Mouse (Mus musculus) gonadal fat pad, adult 2 months (tissue): ENCODE measurements around the gene Lcorl. TPM values are rescaled to one million over a fixed set of nuclear protein-coding genes. Genes with fewer than 3 reads are reported as not detected.

Experiments
- DNase-seq: peaks from one replicate; pipeline ENCODE4 v3.0.0-alpha.2; 2012; ENCODE audit warnings: low read depth
- polyA plus RNA-seq: library from polyadenylated mRNA; depleted of rRNA; stranded (reverse); fragments of >200 nt; gene quantifications from 2 replicates; pipeline ENCODE4 v1.2.3, GENCODE M21; 2012; rRNA removed

Gene Lcorl
- polyA plus RNA-seq: 1.2 and 2.1 TPM in 2 replicates

DNA sequence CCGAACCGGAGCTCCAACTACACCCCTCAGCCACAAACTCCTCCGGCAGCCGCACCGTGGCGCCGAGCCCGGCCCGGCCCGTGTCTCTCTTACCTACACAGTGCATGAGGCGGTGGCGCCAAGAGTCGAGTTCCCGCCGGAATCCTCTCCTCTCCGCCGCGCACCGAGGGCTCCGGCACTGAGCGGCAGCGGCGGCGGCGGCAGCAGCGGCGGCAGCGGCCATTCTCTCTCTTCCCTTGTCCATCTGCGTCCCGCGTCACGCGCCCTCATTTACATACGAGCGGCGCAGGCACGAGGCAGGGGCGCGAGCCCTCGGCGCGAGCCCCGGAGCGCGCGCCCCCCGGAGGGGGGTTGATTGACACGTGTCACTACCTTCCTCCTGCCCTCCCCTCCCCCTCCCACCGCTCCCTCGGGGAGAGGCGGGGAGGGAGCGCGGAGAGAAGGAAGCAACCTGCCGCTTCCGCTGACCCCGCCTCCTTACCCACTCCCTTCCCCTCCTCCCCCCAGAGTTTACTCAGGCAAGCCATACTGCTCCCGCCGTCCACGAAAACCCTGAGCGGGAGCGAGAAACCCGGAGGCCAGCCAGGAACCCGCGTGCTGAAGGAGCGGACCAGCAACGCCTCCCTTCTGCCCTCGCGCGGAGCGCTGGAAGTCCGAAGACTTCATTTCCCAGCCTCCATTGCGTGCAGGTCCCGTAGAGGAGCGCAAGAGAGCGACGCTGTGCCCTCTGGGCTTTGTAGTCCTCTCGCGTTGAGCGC, at the start of gene Lcorl:
Lcorl (minus strand) TSS at position 362 of the 758 bp plus-strand sequence.
- peak; percentile 78 for DNase-seq

DNA sequence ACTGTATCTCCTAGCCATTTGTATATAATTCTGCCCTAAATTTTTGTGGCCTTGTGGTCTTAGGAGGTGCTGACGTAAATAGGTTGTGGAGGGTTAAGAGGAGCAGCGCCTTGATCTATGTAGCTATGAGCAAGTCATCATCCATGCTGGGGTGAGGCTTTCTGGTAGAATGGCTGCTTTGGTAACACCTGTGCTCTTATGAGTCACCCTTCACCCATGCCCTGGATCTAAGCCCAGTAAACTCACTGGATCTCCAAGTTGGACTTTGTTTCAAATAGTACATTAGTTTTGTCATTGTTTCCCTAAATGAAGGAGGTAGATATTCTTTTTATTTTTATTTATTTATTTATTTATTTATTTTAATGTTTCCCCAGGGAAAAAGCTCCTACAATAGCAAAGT, 47.3 kb upstream of the Lcorl start:
- DNase-seq: peak; percentile 17

DNA sequence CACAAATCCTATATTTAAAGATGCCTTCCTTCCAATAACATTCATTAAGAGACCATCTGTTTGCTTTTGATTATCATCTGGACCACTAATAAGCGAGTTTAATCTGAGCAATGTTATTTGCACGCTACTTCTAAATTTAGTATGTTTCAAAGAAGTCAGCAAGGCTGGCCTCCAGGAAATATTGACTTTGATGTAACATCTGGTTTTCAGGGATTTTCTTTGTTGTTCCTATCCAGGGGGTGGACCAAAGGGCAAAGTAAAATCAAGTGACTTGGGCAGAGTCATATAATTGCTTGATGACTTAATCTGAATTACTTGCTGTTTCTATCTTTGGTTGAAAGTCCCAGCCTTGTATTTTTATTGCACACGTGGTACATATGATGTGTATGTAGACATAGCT, 45.8 kb upstream of the Lcorl start:
- DNase-seq: no peak

DNA sequence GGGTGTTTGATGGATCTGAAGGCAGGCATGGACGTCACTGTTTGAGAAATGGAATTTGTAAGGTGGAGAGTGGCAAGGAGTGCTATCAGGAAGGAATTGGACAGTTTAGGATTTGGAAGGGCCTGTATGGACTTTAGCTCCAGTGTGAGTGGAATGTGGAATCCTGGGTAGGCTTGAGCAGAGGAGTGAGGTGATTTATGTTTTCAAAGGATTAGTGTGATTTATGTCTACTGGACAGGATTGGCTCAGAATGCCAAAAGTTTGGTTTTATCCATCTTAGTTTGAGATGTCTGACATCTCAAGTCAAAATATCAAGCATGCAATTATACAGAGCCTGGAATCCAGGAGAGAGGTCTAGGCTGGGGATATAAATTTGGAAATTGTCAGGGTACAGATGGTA, 37.9 kb upstream of the Lcorl start:
- DNase-seq: no peak

DNA sequence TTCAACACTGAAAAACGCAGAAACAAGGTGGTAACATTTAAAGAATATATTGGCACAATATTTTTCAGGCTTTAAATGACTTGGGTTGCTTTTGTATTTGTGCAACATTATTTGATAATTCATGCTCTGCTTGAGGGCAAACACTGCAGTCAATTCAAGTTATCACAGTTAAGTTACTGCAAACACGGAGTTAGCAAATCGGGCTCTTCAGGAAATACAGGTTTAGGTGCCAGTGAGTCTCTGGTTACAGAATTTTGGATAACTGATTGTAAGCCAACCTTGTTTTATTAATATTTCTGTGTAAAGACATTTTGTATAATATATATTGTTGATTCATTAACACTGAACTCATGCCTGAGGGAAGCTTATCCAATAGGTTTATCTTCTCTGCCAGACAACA, 36.3 kb upstream of the Lcorl start:
- DNase-seq: peak; percentile 4

DNA sequence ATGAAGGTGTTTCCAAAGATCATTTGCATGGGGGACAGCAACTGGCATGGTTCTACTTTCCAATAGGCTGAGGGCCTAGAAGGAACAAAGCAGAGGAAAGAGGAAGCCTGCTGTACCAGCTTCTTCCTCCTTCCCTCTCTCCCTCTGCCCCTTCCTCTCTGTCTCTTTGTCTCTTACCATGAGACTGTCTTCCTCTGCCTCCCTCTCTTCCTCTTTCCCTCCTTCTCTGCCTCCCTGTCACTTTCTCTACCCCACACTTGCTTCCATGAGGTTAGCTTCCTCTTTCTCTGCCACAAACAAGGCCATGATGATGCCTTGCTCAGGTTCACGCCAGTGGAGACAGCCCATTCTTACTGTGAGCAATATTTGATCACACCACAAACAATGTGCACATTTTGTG, 18.9 kb upstream of the Lcorl start:
- no peak for DNase-seq

DNA sequence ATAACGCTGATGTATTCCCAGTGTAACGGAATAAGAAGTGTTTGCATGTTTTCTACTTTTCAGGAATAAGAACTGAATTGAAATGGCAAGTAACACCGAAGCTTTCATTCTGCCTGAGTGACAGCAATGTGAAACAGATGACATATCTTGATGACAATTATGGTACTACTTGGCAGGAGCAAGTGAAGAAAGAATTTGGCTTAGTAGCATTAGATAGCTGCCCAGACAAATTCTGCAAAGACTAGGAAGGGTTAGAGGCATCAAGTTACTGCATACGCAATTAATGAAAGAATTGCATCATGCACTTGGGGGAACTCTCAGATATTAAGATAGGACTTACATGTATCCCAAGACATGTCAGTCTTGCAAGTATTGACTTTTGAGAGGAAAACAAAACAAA, 18.1 kb upstream of the Lcorl start:
- no peak for DNase-seq

DNA sequence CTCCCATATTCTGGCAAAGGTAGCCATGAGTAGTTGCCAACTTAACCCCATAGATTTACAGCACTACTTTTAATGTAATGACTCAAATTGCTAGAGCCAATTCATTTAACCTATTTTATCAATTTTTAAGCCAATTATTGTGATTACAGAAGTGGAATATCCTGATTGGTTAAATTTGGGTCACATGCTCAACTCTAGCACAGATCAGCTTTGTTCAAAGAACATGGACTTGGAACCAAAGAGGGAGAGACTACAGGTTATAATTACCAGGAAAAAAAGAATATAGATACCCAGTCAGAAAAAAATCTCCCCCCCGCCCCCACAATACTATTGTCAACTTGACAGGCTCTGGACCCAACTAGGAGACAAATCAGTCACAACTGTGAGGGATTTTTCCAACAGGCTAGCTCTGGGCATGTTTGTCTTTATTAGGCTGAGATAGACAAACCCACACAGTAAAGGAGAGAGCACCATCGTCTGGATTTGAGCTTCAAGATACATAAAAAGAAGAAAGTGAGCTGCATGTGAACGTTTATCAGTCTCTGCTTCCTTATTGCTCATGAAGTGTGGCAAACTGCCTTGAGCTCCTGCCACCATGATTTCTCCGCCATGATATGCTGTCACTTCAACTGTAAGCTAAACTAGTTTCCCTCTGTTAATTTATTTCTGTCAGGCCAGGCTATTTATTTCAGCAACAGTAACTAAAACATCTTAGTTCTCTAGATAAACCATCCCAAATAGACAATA, 17.0 kb upstream of the Lcorl start:
- DNase-seq: no peak

DNA sequence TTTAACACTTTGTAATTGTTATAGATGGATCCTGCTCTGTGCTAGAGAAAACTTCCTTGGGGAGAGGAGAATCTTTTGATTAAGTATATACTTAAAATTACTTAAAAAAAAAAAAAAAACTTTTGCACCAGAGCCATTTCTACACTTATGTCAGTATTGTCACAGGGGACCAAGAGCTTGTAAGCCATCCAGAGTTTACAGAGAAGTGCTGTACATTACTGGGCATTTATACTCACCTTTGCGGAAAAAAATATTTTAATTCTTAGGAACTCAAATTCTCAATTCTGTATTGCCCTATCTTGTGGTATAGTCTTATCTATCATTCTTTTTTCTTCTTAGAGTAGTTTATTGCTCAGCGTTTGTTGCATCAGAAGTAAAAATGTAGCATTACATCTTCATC, 953 bp upstream of the Lcorl start:
- no peak for DNase-seq

DNA sequence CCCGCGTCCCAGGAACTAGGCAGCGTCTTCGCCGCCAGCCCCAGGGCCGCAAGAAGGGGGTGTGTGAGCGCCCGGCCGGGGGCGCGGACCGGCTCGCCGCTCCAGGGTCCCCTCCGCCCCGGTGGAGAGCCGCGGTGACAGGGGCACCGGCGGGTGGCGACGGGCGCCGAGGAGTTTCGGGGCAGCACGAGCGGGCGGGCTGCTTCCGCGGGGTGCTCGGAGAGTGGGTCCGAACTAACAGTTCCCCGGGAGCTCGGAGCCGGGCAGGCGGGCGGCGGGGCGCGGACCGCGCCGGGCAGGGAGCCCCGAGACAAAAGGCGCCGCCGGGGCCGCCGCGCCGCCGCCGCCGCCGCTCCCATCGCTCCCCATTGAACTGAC, 550 bp downstream of the Lcorl start:
- DNase-seq: no peak

DNA sequence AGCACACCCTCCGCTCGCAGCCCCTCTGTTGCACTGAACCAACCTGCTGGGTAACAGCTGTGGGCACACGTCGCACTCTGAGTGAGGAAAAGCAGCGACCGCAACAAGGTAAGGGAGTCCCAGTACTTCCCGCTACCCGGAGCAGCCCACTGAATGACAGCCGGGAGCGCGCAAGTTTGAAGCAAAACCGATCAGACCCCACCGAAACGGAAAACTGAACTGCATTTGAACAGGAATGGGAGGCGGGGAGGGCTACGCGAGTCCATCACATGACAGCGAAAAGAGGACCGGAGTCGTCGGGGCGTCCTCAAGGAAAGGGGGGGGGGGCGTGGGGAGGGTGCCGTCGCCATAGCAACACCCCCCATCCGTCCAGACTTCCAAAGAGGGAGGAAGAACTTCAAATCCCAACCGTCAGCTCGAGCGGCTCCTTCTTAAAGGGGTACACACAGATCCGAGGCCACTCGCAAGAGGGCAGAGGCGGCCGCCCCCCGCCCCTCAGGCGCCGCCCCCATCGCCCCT, 1.1 kb downstream of the Lcorl start:
- no peak for DNase-seq

DNA sequence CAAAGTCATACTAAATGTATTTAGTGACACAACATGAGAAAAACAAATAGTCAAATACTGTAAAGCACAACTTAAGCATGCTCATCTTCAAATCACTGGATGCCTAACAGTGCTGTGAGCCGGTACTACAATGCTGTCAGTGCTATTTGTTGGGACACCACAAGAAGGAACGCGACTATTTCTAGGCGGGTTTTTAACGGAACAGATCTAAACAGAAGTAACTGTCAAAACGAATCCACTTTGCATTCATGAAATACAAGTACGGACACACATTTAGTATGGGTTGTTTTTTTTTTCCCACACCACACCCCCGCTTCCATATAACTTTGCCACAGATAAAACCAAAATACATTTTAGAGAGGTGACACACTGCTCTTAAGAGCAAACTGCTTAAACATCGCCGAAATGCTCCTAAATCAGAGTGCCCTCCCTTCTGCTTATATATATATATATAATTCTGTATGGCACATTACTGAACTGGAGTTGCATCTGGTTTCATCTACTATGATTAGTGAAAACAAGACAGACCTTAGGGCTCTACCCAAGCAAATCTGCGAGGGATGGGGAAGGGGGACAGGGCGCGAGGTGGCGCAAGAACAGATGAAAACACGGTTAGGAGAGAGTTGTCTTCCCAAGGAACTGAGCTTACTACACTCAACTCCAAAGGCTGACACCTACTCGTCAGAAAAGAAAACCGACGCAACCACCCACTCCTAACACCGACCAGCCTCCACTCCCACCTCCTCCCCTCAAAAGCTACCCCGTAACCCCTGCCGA, 1.7 kb downstream of the Lcorl start:
- no peak for DNase-seq

DNA sequence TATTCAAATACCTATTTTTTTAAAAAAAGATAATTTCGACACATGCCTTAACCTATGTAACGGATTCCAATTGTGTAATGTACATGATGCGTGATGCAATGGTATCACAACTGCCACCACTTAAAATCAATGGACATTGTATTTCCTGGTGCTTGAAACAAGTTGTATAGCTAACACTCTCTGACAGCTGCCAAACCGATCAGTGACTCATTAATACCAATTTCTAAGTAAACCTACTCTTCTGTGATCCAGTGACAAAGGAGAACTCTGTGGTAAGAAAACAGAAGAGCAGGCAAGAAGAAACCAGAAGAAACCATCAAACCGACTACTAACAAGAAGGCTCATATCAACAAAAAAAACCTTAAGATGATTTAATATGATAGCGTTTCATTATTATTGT, 12.7 kb downstream of the Lcorl start:
- no peak for DNase-seq

DNA sequence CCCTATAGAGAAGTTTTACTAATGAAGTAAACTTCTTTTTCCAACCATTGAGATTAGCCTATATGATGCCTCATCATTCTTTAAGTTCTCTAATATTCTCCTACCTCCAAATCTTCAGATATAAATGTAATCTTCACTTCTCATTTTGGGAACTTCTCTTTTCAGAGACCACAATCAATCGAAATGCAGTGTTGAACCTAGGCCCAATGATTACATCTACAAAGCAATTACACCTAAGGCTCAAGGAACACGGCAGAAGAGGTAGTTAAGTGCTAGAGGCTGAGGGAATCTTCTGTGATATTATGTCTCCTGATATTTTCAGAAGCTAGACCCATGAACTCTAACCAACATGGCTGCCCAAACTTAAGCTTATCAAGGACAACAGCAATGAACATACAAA, 22.3 kb downstream of the Lcorl start:
- no peak for DNase-seq

DNA sequence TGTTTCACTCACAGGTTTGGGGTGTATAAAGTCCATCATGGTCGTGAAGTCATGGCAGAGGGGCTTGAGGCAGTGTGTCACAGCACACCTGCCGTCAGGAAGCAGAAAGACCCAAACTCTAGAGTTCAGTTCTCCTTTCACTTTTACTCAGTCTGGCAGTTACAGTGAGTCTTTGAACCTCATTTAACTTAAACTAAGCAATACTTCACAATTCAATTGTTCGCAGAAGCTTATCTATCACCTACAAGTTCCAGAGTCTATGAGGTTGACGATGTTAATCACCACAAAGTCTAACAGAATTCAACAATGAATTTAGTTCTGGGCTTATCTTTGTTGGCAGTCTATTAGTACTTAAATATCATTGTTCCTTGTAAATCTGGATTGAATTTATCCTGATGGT, 45.9 kb downstream of the Lcorl start:
- no peak for DNase-seq

DNA sequence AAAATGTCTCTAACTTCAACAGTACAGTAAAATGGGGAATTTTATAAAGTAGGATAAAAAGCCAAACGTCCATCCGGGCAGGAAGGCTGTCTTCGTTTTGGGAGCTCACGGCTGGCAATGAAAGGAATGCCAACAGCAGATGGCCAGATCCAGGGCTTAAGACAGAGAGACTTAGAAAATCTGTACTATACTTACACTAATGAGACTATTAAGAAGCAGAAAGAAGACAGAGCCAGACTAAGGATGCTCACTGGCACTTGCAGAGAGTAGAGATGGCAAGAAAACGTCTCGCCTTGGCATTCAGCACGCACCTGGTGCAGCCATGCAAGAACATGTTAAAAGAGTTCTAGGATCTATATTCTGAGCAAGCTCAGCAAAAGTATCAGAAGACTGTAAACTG, 65.6 kb downstream of the Lcorl start:
- DNase-seq: no peak

DNA sequence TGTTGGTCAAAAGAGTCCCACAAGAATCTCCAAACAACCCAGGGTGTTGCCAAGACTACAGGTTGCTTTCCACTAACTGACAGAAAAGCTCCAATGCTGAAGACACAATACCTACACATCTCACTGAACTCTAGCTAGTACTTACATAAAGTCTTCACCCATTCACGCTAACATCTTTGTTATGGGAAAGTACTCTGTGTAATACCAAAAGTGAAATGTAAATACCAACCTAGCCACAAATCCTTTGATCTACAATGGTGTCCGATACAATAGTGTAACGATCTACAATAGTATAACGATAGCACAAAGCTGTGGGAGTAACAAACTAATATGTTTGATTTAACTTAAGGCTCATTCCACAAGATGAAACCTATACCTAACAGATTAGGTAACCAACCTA, 67.2 kb downstream of the Lcorl start:
- DNase-seq: no peak

DNA sequence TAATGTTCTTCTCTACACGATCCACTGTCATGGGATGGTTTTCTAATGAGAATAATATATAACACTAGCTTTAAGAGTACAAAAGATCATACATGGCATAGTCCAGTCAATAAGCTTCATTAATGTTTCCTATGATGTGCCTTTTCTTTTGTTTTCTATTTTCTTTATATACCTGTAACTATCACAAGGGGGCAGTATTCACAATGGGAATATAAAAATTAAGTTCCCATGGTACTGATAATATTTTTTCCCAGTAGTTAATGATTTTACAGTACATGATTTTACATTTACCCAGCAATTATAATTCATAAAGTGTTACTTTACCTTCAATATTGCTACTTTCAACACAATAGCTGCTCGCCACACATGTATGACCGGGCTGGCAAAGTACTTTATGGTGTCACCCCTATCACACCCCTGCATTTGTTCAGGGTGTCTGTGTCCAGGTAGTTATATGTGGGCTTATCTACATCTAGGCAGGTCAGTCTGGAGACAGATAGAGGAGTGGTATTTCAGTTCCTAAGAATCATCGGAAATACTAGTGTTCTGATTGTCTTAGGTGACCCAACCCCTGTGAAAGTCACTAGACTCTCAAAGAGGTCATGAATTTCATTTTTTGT, 99.8 kb downstream of the Lcorl start:
- no peak for DNase-seq

DNA sequence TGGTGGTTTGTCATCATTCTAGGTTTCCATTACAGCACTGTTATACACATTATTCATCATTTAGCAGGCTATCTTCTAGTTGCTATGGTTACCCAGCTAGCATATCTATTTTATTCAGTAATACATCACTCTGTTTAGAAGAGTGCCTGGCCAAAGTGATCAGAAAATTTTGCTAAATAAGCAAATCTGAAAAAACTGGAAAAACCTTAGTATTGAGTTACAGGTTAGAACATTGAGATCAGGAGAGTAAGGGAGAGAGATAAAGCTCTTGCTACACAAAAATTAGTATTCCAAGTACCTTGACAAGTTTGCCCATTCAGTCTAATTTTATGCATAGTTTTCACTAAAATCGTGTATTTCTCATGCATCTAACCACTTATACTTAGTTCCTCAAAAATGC, 119.5 kb downstream of the Lcorl start:
- DNase-seq: no peak

DNA sequence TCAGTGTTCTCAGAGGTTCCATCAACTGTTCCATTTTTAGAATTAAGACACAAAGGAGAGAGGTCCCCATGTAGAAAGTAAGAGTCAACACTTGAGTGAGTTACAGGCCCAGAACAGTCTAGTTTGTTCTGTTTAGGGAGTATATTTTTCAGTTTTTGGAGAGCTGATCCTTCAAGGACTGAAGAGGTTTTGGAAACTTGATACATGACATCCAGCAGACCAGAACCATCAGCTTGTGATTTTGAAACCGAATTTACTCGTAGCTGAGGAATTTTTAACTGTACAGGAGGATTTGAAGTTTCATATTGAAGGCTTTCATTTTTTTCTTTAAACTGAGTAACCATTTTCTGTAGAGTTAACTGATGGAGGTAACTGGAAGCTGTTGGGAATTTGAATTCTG, 123.7 kb downstream of the Lcorl start:
- DNase-seq: no peak

DNA sequence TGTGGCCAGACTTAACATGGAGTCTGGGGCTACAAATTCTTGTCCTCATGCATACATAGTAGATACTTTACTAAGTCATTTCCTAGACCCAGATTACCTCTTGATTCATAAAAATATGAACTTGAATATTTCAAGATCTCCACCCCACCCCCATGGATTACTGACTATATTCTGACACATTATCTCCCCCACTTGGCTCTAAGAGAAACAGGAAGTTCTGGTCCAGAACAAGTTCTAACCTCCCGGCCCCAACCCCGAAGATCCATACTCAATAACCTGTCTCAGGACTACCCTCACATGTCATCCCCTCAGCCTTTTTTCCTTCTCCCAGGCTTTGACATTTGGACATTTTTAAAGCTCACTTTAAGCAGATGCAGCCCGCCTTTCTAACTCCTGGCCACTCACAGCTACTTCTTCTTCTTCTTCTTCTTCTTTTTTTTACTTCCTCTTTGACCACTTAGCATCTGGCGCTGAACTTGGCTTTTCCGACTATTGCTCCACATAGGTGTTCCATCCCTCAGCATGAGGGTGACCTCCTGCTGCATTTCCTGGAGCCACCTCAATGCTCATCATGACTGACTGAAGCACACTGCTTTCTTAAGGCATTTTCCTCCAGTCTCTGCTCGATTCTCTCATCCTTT, 138.4 kb downstream of the Lcorl start:
- no peak for DNase-seq

DNA sequence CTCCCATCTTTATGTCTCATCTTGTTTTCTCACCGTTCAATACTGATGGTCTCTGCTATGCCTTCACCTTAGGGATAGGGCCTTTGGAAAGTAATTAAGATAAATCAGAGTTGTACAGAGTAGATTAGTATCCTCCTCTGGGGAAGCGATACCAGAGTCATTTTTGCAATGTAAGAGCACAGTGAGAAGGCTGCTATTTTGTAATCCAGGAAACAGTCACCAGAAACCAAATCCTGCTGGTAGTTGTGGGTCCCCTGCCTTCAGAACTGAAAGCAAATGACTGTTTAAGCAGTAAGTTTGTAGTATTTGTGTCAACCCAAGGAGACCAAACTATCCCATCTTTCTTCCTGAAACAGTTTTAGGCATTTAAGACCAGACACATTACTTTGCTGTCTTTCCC, 147.8 kb downstream of the Lcorl start:
- DNase-seq: no peak
